Mouse (Mus musculus) stomach, postnatal 0 days (tissue): ENCODE measurements around the gene 1700014D04Rik.

Experiments
- CTCF ChIP-seq: IDR thresholded peaks from 2 replicates; pipeline ENCODE4 v1.5.1; 2016; ENCODE audit warnings: antibody characterized with exemption, low read depth, mild to moderate bottlenecking, moderate library complexity
- EP300 ChIP-seq: optimal IDR thresholded peaks from 2 replicates; pipeline ENCODE3; 2016; ENCODE audit warnings: antibody characterized with exemption

DNA sequence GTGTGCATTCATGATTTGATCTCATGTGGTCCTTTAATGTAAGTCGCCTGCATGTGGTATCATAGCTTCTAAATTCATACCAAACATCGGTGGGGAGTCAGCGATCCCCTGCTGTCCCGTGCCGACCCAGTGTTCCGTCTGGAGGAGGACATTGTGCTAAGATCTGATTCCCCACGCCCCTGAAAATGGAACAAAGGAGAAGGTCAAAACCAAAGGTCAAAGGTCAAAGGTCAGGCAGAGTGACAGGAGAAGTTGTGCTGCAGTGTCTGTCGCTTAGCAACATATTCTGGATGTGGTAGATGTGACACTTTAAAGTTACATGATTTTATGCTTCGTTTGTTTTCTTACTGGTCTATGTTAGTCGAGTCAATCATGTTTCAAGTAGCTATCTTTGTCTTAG is 55.1 kb downstream of the 1700014D04Rik start:
- no peak for TF ChIP-seq CTCF
- no peak for TF ChIP-seq EP300
